Mouse (Mus musculus) bone marrow macrophage, adult 2 months (primary cell): ENCODE data around the gene Rai14.

ENCODE experiments used
- CTCF ChIP-seq: IDR thresholded peaks from 2 replicates; pipeline ENCODE4 v1.5.1; 2012; ENCODE audit warnings: low read depth, mild to moderate bottlenecking, low read length, moderate library complexity
- POLR2A ChIP-seq: IDR thresholded peaks from 2 replicates; pipeline ENCODE4 v1.6.1; 2012; ENCODE audit warnings: mild to moderate bottlenecking, low read depth, low read length, borderline replicate concordance

- TF ChIP-seq POLR2A (no peak), CTCF (no peak)
Observed at GRCm38 (mm10) chr15:10719511-10719910, 5.1 kb upstream of the Rai14 start.
